Mouse (Mus musculus) ES-Bruce4 (cell line): ENCODE results near the gene Slc13a3.

Experiments
- CTCF ChIP-seq: IDR thresholded peaks from one replicate; pipeline ENCODE4 v1.8.1; 2011; ENCODE audit warnings: low read depth, low read length
- EP300 ChIP-seq: IDR thresholded peaks from 2 replicates; pipeline ENCODE4 v1.6.1; 2011; ENCODE audit warnings: low read depth, low read length; ENCODE audit not compliant: insufficient read depth
- POLR2A ChIP-seq: IDR thresholded peaks from one replicate; pipeline ENCODE4 v1.8.1; 2011; ENCODE audit warnings: low read length; ENCODE audit not compliant: insufficient read depth

GRCm38 (mm10) chr2:165510466-165510865 lies 37.4 kb upstream of the Slc13a3 start:
- TF ChIP-seq POLR2A (no peak), CTCF (no peak), EP300 (no peak)
